Mouse (Mus musculus) bone marrow macrophage, adult 2 months (primary cell): ENCODE measurements around the gene Arhgap23.

ENCODE experiments used
- CTCF ChIP-seq: IDR thresholded peaks from 2 replicates; pipeline ENCODE4 v1.5.1; 2012; ENCODE audit warnings: low read depth, mild to moderate bottlenecking, low read length, moderate library complexity
- POLR2A ChIP-seq: IDR thresholded peaks from 2 replicates; pipeline ENCODE4 v1.6.1; 2012; ENCODE audit warnings: mild to moderate bottlenecking, low read depth, low read length, borderline replicate concordance

DNA sequence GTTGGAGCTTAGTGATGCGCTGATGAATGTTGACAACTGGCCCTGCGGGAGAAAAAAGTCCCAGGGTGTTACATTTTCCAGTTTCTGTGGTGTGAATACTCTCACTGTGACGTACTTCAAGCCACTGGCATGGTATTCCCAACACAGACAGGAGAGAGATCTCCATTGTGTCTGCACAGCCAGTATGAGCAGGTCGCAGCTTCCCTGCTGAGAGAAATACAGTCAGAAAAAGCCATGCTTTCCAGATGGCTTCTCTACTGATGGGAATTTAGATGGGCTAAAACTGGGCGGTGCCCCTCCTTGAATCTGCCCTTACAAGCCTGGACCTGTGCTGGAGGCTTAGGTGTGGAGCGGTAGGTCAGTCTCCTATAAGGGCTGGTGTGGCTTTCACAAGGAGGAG lies 55.9 kb downstream of the Arhgap23 start:
- TF ChIP-seq CTCF (no peak), POLR2A (no peak)
